Mouse (Mus musculus): ENCODE measurements around the gene Gm5475.

Gm5475 gene

DNA sequence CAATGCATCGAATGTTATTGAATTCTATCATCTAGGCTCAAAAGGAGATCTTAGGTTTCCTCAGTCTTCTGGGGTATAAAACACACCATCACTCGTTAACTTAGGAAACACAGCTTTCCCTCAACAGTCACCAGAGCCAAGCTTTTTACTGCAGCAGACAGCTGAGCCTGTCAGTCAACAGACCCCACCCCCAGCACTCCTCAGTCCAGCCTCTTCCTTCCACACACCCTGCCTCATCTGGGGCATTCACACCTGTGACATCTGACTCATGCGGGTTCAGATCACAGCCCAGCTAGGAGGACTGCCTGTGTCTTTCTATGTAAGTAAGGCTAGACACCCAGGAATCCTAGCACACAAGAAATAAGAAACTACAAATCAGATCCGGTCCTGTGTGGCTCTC, 7.9 kb upstream of the Gm5475 start:
- no peak for DNase-seq

DNA sequence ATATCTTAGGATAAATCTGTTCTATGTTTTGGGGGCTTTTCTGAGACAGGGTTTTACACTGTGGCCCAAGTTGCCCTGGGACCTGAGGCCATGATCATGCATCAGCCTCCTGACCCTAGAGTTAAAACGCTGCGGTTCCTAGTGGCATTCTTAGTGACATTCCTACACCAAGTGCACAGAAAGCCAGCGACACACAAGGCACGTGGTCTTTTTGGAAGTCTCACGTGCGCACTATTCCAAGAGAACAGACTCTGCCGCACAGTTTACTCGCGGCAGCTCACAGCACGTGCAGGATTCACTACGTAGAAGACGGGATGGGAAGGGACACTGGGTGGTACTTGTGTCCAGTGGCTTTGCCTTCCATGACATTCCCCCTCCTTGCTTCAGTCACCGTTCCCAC, 7.0 kb upstream of the Gm5475 start:
- DNase-seq = no peak

DNA sequence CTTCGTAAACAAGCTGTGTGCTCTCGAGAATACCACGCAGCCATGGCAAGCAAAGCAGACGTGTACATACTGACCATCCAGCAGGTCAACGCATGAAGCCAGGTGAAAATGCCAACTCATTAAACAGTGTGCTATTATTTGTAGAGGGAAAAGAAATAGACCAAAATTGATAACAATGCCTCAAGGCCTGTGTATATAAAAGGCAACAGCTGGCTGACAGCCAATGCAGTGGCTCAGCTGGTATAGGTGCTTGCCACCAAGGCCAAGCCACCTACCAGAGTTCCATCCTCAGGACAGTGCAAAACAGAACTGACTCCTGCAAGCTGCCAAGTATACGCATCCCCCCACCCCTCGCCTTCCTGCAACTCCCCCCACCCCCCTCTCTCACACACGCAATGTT, 6.3 kb upstream of the Gm5475 start:
- no peak for DNase-seq

DNA sequence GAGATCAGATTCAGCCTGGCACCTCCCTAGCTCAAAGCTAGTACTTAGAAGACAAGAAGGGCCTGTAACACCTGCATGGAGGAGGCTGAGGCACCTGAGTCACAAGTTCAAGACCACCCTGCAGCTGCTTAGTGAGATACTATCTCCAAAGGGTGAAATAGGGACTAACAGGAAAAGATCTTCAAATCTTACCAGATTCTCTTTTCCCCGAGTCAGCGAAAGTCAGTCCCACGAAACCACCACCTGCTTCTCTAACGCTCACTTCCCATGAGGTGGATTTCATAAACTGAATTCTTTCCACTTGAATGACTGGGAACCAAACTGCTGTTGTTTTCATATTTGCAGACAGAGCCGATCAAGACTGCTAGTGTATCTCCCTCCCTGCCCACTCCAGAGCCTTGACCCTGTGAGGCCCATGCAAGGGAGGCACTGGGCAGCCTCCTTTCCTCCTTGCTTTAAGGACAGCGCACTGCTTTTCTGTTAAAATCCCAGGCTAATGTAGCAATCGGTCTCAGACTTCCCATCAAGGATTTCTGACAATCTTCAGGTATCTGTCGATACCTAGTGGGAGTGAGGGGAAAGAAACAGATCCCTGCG, 4.0 kb upstream of the Gm5475 start:
- DNase-seq = no peak

DNA sequence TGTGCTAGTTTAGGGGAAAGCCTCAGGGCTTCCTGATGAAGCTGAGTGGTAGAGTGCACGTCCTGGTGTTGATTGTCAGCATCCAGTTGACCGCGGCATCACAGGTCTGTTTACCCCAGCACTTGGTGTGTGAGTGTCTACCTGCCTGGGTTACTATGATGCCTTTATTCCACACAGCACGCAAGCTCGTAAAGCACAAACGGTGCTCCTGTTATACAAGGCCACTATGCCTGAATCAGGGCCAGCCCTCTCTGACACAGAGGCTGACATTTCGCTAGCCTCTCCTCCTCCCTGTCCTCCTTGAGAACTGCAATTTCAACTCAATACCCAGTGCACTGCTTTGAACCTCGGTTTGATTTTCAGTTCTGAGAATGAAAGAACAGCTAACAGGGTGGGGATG, 2.6 kb upstream of the Gm5475 start:
- no peak for DNase-seq

DNA sequence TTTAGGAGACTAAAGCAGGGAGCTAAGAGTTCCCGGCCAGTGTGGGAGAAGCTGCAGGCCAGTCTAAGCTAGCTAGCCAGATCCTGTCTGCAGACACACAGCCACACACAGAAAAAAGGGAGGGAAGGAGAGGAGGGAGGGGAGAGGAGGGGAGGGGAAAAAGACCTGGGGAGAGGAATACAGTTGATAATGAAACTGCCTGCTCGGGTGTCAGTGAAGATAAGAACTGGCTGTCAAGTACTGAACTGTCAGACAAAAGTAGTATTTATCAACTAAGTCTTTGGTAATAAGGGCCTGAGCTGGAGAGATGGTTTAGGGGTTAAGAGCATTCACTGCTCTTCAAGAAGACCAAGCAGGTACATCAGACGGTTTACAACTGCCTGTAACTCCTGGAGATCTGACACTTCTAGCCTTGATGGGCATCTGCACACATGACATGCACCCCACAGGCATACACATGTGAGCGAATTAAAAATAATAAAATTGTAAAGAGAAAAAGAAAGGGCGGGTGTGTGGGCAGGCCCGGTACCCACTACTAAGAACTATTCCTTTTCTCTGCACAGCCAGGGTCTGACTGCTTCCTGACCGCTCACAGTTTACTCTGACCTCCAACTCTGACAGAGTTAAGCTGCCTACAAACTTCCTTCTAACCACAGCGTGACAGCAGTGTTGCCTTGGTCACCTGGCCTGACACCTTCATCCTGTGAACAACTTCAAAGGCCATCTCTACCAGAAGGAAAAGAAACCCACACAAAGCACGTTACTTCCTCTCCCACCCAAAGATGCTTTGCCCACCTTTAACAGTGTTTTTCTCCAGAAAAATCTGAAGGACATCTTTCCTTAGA, 1.8 kb upstream of the Gm5475 start:
- DNase-seq = no peak

DNA sequence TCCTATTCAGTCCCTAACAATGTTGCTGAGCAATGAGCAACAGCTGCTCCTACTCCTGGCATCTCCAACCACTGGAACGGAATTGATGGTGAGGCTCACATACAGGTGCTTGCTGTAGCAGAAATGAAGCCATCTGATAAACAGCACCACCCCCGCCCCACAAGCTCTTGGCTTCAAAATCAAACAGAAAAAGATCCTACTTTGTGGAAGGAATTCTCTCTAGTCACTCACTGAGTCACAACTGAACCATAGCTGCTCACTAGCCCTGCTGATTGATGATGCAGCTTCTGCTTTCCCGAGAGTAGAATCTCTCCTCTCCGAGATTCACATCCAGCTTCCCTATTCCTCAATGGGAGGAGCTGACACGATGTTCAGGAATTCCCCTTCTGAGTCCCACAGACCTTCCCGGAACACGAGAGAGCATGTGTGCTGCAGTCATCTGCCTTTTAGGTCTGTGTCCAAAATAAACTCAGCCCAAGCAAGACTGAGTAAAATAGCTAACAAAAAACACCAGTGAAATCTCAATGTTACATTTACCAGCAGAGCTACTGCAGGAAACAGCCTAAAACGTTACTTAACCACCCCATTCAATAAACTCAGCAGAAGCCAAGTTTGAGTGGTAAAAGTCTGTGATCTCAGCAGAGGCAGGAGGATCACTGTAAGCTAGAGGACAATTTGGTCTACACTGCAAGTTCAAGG, 739 bp upstream of the Gm5475 start:
- no peak for DNase-seq

DNA sequence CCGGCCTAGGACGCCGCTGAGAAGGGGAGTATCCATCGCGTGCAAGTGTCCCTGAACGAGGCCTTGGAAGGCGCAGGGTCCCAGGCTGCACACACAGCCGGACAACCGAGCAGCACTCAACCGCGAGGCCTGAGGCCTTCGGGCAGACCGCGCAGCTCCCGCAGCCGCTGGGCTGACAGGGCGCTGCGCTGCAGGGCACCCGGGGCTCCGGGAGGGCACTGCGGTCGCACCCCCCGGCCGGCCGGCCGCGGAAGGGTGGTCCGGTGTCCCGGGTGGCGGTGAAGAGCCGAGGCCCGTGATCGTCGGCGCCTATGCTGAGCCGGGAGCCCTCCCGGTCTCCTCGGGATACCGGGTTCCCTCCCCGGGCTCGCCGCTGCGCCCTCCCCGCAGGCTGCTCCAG, 529 bp downstream of the Gm5475 start:
- DNase-seq = no peak

DNA sequence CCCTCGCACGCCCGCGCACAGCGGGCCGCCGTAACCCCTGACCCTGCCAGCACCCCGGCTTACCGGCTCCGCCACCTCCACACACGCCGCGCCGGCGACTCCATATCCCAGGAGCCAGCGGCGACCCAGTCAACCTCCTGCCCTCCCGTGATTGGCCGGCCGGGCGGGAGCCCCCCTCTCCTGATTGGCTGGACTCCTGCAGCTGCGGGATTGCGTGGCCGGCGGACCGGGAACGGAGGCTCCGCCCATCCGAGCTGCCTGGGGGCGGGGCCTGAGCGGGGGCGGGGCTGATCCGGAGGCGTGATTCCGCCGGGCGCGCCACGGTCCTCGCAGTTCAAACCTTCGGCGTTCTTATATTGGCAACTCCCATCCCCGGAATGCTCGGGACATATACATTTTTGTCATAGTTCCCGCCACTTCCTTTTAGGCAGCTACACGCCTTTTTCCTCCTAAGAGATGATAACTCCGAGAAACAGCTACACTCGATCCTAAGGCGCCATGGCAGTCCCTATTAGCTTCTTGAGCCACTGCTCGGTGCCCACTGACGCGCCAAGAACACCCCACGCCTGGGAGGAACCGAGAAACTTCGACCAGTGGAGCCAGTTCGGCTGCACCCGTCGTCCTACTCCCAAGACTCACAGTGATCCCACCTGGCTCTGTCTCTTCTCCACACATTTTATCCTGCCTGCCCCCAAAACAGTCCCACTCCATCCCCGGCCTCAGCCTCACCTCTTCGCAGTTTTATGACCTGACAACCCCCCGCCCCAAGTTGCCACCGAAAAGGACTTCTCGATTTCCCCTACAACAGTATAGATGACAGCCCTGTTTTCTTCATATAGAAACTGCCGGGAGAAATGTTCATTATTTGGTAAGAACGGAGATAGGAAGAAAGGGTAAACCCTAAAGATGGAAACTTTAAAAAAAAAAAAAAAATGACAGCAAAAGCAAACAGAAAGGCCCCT, 1.2 kb downstream of the Gm5475 start:
- peak; percentile 89 for DNase-seq

DNA sequence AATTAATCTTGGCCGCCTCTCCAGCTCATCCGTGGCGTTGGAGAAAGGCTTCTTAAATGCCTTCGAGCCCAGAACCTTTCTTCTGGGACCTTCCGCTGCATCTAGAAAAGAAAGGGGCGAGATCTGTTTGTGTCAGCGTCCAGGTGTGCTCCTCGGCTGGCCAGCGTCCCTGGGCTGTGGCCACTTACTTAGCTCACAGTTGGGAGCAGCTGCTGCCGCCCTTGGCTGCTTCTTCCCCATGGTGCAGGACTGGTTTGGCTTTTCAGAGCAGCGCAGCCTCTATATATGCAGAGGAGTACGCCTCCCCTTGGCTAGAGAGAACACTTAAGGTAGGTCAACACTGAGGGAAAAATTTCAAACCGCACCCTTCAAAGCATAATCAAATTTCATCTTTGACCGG, 2.0 kb downstream of the Gm5475 start:
- DNase-seq = peak; percentile 13 to 18

DNA sequence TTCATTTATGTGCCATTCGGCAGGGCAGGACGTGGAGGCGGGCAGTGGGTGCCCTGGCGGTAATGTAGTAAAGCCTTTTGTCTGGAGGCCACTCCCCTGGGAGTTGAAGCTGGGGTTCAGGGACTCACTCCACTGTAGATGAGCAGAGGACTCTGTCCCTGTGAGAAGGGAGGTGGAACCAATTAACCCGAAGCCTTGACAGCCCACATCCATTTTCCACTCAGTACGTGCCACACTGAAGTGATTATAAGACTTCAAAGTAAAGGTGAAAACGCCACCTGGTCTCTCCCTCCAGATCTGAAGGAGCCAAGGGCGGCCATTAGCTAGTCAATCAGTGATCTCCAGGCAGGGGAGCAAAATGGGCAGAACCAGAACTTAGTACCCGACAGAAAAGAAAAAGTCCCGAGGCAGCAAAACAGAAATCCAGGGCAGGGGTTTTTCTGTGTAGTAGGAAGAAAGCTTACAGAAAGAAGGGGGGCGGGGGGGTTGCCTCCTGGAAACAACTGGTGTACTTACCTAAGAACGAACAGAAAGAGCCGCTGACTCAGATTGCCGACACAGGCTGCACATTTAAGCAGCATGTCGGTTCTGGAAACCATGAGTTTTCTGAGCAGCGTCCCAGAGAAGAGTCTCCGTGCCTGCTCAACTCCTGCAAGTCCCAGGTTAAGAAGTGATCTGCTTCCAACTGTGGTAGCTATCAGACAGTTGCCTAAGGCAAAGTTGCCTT, 2.6 kb downstream of the Gm5475 start, which contains the start of gene Slc11a2:
Gene Slc11a2, minus strand, starts transcription at position 677 of the 727 bp plus-strand sequence.
- peak; percentile 28 for DNase-seq

DNA sequence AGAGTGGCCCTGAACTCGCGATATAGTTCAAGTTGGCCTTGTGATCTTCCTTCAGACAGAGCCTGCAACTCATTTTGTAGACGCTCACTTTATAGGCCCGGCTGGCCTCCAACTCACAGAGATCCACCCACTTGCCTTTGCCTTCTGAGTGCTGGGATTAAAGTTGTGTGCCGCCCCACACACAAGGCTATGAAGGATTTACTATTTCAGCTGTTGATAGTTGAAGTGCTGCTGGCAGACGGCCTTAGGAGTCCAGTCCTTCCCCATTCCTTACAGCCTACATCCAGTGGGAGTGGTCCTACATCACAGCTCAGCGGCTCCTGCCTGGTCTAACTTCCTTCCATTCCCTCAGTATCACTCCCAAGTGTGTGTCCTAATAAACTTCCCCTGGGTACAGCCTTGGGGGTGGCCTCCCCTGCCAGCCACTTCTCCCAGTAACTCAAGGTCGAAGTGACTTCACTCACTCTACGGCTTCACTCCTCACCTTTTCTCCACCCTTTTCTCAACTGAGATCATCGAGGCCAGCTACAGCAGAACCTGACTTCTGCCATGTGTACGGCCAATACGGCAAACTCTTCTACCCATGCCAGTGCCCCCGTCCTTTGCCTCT, 6.5 kb downstream of the Gm5475 start:
- DNase-seq = no peak

DNA sequence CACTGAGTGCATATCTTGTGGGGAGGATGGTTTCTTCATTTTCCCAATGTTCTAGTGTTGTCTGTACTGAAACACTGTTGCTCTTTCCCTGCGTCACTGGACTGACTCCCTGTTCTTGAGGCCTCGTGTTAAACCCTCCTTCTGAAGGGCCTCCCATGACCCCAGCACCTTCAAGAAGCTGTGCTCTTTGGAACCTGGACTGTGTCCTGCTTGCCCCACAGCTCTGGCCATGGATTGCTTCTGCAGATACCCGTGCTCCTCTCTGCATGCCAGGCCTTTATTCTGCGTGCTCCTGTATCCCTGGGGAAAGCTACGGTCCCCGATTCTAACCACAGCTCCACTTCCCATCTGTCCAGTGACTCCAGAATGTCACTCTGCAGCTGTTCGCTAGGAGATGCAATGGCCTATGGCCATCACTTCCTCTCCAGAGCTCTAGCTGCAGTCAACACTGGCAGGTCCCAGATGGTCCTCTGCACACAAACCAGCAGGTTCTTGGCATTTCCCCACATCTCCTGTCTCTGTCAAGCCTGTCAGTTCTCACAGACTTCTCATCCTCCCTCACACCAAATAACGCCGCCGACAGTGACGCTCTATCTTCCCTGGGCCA, 8.1 kb downstream of the Gm5475 start:
- no peak for DNase-seq

DNA sequence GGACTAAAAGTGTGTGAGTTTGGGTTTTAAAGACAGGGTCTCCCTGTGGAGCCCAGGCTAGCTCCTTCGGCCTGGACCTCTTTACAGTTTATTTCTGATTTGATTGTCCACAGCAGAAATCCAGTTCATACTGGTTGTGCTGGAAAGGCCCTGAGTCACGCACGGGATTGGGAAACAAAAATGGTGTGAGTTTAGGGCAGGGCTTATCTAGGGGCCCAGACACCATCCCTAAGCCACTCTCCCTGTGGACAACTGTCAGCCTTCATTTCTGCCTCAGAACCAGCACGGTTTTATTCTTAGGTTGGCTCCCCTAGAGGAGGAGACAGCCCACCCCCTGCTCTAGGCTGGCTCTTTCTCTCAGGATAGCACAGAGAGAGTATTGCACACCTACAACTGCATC, 11.3 kb downstream of the Gm5475 start:
- no peak for DNase-seq

DNA sequence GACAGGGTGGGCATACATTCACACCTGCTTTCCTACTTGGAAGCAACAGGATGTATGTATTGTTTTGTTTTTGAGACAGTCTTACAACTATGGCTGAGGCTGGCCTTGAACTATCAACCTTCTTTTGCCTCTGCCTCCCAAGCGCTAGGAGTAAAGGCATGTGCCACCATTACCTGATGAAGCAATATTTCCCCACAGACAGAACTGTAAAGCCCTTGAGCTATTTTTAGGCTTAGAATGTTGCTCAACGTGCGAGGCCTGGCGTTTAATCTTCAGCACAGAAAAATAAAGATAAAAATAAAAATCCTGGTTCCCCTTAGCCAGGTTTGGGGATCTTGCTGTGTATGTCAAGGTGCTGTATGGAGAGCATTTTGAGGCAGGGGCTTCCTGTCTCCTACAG, 14.2 kb downstream of the Gm5475 start:
- no peak for DNase-seq

DNA sequence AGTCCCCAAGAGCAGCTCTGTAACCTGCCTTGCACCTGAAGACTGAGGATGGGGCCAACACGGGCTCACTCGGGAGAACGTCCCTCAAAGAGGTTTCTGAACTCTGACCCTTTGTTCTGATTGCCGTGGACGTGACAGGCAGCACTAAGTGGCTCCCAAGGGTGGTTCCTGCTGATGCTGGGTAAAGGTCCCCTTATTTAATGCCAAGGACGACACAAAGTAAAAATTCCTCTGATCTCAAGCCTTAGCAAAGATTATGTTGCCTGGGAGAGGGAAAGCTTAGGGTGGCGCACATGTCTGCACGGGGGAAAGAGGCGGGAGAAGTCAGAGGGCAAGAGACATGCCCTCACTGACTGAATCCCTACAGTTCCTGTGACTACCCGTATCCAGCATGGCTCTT, 14.6 kb downstream of the Gm5475 start:
- no peak for DNase-seq

DNA sequence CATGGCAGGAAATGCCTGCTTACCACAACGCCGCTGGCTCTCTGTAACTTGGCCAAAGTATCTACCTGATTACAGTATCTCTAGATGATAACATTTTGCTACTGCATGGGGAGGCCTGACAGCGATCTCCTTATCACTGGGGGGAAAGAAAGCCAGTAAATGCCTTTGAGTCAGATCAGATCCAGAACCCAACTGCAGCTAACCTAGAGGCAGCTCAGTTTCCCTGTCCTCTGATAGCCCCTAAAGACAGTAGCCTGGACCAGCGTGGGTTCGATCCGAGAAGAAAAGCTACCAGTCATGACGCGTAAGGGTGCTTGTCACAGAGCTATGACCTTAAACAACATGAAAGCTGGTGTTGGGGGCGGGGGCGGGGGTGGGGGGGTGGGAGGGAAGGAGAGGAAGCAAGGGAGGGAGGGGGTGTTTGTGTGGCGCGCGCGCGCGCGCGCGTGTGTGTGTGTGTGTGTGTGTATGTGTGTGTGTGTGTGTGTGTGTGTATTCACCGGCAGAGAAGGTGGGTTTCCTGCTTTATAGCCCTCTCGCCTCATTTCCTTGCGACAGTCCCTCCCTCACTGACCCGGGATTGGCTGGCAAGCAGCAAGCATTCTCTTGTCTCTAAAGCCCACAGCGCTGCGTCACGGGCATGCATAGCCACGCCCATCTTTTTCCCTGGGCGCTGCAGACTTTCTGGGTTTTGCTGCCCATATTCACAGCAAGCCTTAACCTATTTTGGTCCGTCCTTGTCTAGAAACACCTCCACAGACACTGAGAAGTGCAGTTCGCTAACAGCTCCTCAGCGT, 21.4 kb downstream of the Gm5475 start:
- DNase-seq = peak; percentile 78 to 81

DNA sequence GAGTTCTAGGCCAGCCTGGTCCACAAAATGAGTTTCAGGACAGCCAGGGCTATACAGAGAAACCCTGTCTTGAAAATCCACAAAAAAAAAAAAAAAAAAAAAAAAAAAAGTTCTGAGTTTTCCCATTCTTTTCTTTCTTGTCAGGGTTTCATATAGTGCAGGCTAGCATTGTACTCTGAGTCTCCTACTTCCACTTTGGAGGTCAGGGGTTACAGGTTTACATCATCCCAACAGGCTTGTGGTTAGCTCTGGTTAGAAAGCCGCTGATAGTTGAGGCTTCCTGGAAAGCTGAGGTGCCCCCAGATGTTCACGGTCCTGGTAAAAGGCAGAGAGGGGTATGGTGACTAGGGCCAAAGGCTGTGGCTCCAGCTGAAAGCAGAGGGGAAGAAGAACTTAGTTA, 24.9 kb downstream of the Gm5475 start:
- no peak for DNase-seq

DNA sequence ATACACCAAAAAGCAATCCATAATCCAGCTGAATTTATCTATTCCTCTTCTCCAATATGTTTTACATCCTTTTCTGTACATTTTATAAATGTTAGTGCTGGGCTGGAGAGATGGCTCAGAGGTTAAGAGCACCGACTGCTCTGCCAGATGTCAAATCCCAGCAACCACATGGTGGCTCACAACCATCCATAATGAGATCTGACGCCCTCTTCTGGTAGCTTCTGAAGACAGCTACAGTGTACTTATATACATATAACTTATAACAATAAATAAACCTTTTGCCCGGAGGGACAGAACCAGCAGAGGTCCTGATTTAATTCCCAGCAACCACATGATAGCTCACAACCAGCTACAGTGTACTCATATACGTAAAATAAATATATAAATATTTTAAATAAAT, 26.6 kb downstream of the Gm5475 start:
- DNase-seq = no peak

DNA sequence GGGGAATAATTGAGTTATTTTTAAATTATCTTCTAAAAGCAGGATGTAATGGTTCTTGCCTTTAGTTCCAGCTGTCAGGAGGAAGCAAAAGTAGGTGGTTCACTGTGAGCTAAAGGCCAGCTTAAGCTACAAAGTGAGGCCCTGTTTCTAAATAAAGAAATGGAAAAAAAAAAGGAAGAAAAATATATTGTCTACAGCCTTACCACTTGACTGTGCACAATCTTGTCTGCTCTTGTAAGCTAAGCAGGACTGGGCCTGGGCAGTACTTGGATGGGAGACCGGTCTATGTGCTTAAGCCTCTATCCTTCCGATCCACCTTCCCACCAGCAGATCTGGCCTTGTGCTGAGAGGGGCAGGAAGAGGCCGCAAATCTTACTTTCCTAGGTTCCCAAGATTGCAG, 27.5 kb downstream of the Gm5475 start:
- DNase-seq = peak in 1 of 2 experiments; percentile 19
